Mouse (Mus musculus) embryo, embryonic 10.5 days (tissue): Measurements from ENCODE around the gene Ush2a.

Source experiments
- DNase-seq: peaks from one replicate; pipeline ENCODE4 v3.0.0-alpha.2; 2015; ENCODE audit warnings: low spot score

Gene Ush2a

GRCm38 (mm10) chr1:188668513-188668912 lies 406.7 kb downstream of the Ush2a start:
- no peak for DNase-seq

- no peak for DNase-seq
Observed at GRCm38 (mm10) chr1:188672871-188673270, 411.0 kb downstream of the Ush2a start.

- no peak for DNase-seq
Observed at GRCm38 (mm10) chr1:188674640-188675510, 413.1 kb downstream of the Ush2a start.

- no peak for DNase-seq
Observed at GRCm38 (mm10) chr1:188675511-188675863, 413.7 kb downstream of the Ush2a start.

GRCm38 (mm10) chr1:188678189-188678588 lies 416.4 kb downstream of the Ush2a start:
- no peak for DNase-seq

- DNase-seq, result no peak
Observed at GRCm38 (mm10) chr1:188686362-188686761, 424.5 kb downstream of the Ush2a start.

- DNase-seq, result no peak
Observed at GRCm38 (mm10) chr1:188696295-188696694, 434.5 kb downstream of the Ush2a start.

- DNase-seq, result peak; percentile 8
Observed at GRCm38 (mm10) chr1:188708176-188708575, 446.4 kb downstream of the Ush2a start.

- no peak for DNase-seq
Observed at GRCm38 (mm10) chr1:188708694-188709093, 446.9 kb downstream of the Ush2a start.

GRCm38 (mm10) chr1:188714131-188714530 lies 452.3 kb downstream of the Ush2a start:
- no peak for DNase-seq

GRCm38 (mm10) chr1:188714941-188715340 lies 453.1 kb downstream of the Ush2a start:
- DNase-seq, result no peak

- DNase-seq, result no peak
Observed at GRCm38 (mm10) chr1:188716886-188717285, 455.1 kb downstream of the Ush2a start.

GRCm38 (mm10) chr1:188725122-188725995 lies 463.5 kb downstream of the Ush2a start:
- DNase-seq, result no peak

- DNase-seq, result no peak
Observed at GRCm38 (mm10) chr1:188726937-188727336, 465.1 kb downstream of the Ush2a start.

GRCm38 (mm10) chr1:188728625-188729024 lies 466.8 kb downstream of the Ush2a start:
- no peak for DNase-seq

- DNase-seq, result no peak
Observed at GRCm38 (mm10) chr1:188729179-188729578, 467.4 kb downstream of the Ush2a start.

GRCm38 (mm10) chr1:188734741-188735266 lies 473.0 kb downstream of the Ush2a start:
- DNase-seq, result no peak

GRCm38 (mm10) chr1:188742971-188743370 lies 481.1 kb downstream of the Ush2a start:
- DNase-seq, result no peak

- DNase-seq, result peak; percentile 13
Observed at GRCm38 (mm10) chr1:188755031-188755430, 493.2 kb downstream of the Ush2a start.

GRCm38 (mm10) chr1:188760515-188760914 lies 498.7 kb downstream of the Ush2a start:
- no peak for DNase-seq

- no peak for DNase-seq
Observed at GRCm38 (mm10) chr1:188762463-188762862, 500.6 kb downstream of the Ush2a start.

GRCm38 (mm10) chr1:188763761-188764160 lies 501.9 kb downstream of the Ush2a start:
- DNase-seq, result no peak

GRCm38 (mm10) chr1:188770828-188771227 lies 509.0 kb downstream of the Ush2a start:
- no peak for DNase-seq
